14 mouse cellular contexts compared by ENCODE assay signal in the genomic region with DNA sequence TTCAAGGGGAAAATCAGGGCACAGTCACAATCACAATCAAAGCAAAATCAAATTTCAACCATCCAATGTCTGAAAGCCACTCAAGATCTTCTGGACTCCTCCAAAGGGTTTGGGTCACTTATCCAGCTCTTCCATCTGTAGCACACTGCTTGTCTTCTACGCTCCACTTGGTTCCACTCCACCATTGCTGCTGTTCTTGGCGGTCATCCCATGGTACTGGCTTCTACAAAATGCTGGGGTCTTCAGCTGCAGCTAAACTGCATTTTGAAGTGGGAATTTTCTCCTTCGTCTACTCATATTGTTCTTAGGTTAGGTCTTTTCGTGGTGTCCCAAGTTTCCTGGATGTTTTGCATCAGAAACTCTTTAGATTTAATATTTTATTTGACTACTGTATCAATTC.
"Had no signal": no experiment of that assay in that cellular context is flagged by ENCODE, and none has a peak within 500 bp of the region (broad histone marks: within the 10 kb centered on the region; RNA-seq: fewer than 3 reads in every experiment).

No protein-coding gene starts in this region.

- H3K27ac ChIP-seq: midbrain, embryonic 10.5 days; midbrain, embryonic 12.5 days; neural tube, embryonic 13.5 days; neural tube, embryonic 15.5 days had no signal

- H3K4me3 ChIP-seq: midbrain, embryonic 10.5 days; midbrain, embryonic 12.5 days; myocyte; neural tube, embryonic 13.5 days; neural tube, embryonic 15.5 days had no signal

- DNase-seq: lung, postnatal 10 days; lung, postnatal 4 days; midbrain, embryonic 14.5 days; retina, postnatal 1 day; right cerebral cortex, postnatal 4 days; spleen, adult 18-20 months; thymus, adult 18-20 months; thymus, postnatal 14 days; thymus, postnatal 36 days had no signal
